Mouse (Mus musculus) heart, embryonic 16.5 days (tissue): ENCODE data around the gene Tpmt. TPM values are rescaled to one million over a fixed set of nuclear protein-coding genes. Genes with fewer than 3 reads are reported as not detected.
A peak's percentile ranks its signal among the peaks of the same experiment; 100 is the strongest.

Experiments
- ATAC-seq: fragments of 200-750 bp; cut with Nextera tagmentation; replicated peaks from 2 replicates; pipeline ENCODE4 v1.8.0; 2017; ENCODE audit warnings: moderate number of reproducible peaks; ENCODE audit not compliant: insufficient read depth, low FRiP score; ENCODE audit errors: extremely low read depth
- H3K27ac ChIP-seq: fragments of 300-500 bp; sonication (generic); 2 replicates; pipeline ENCODE4 v1.5.1; 2014; ENCODE audit warnings: mild to moderate bottlenecking, low read length, control low read depth, moderate library complexity
- H3K27me3 ChIP-seq: fragments of 300-500 bp; sonication (generic); 2 replicates; pipeline ENCODE4 v1.6.1; 2014; ENCODE audit warnings: low read length, mixed read lengths; ENCODE audit not compliant: control insufficient read depth, insufficient read depth
- H3K36me3 ChIP-seq: fragments of 300-500 bp; sonication (generic); 2 replicates; pipeline ENCODE4 v1.6.1; 2014; ENCODE audit not compliant: control insufficient read depth, insufficient read depth
- H3K4me1 ChIP-seq: fragments of 300-500 bp; sonication (generic); 2 replicates; pipeline ENCODE4 v1.6.1; 2014; ENCODE audit warnings: low read length, mixed read lengths; ENCODE audit not compliant: control insufficient read depth, insufficient read depth
- H3K4me2 ChIP-seq: fragments of 300-500 bp; sonication (generic); 2 replicates; pipeline ENCODE4 v1.6.1; 2014; ENCODE audit warnings: low read depth, mild to moderate bottlenecking, control low read depth, low read length
- H3K4me3 ChIP-seq: fragments of 300-500 bp; sonication (generic); 2 replicates; pipeline ENCODE4 v1.5.1; 2014; ENCODE audit warnings: mild to moderate bottlenecking, control low read depth, low read length
- H3K9ac ChIP-seq: fragments of 300-500 bp; sonication (generic); 2 replicates; pipeline ENCODE4 v1.6.1; 2014; ENCODE audit warnings: low read length, control low read depth
- H3K9me3 ChIP-seq: fragments of 300-500 bp; sonication (generic); replicated peaks from 2 replicates; pipeline ENCODE4 v1.6.1; 2016; ENCODE audit warnings: low read length; ENCODE audit not compliant: control insufficient read depth
- WGBS: fragments of 180-500 bp; shearing (Covaris S2); extraction: QIAGEN DNeasy Blood & Tissue Kit; methylation state at CpG from one replicate; pipeline ENCODE4 v1.1.7; 2014; 5-methylcytosine and 5-hydroxymethylcytosine counted together
- polyA plus RNA-seq: library from polyadenylated mRNA; unstranded; fragments of >200 nt; fragmentation: Nextera tagmentation; extraction: Ambion mirVana; gene quantifications from 2 replicates; pipeline ENCODE4 v1.2.1, GENCODE M21; 2015

Gene Tpmt
- polyA plus RNA-seq, 1 experiment from 2014 or later = 10.1 TPM

DNA sequence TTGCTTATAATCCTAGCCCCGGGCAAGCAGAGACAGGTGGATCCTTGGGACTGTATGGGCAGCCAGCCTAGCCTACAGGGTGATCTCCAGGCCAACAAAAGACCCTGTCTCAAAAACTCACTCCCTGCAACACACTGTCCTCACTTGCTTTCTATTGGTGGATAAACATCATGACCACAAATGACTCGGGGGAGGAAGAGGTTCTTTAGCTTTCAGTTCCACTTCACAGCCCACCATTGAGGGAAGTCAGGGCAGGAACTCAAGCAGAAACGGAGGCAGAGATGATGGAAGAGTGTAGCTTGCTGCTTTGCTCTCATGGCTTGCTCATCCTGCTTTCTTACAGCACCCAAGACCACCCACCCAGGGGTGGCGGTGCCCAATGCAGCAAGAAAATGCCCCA, 47.2 kb downstream of the Tpmt start:
- WGBS = 70% methylated on average over 4 of the region's 4 CpGs
- no peaks in the 10 kb centered on the region for H3K4me1 ChIP-seq
- H3K9me3 ChIP-seq = no peaks in the 10 kb centered on the region
- no peak overlapping the region for H3K27ac ChIP-seq
- no peaks in the 10 kb centered on the region for H3K36me3 ChIP-seq
- no peak overlapping the region for H3K4me3 ChIP-seq
- no peak overlapping the region for H3K4me2 ChIP-seq
- no peaks in the 10 kb centered on the region for H3K27me3 ChIP-seq
- no peak for ATAC-seq
- no peak overlapping the region for H3K9ac ChIP-seq

DNA sequence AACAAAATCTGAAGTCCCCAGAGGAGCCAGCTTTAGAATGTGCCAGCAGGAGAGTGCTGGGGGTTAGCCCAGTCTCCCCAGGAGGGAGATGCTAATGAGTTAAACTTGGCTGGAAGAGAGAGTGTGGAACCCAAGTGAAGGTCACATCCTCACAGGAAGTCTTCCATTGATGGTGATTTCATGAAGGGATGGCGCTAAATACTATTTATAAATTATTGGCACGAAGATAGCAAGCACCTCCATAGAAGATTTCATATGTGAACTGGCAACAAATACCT, 51.3 kb downstream of the Tpmt start:
- no peak overlapping the region for H3K27ac ChIP-seq
- H3K4me2 ChIP-seq = no peak overlapping the region
- no peak for ATAC-seq
- H3K9ac ChIP-seq = no peak overlapping the region
- H3K36me3 ChIP-seq = no peaks in the 10 kb centered on the region
- H3K9me3 ChIP-seq = no peaks in the 10 kb centered on the region
- H3K4me1 ChIP-seq = 0 out of 2 replicates have a peak, but pooled peaks cover 6% of the 10 kb centered on the region
- no peak overlapping the region for H3K4me3 ChIP-seq
- no peaks in the 10 kb centered on the region for H3K27me3 ChIP-seq
- 70% methylated on average over 2 of the region's 2 CpGs for WGBS

DNA sequence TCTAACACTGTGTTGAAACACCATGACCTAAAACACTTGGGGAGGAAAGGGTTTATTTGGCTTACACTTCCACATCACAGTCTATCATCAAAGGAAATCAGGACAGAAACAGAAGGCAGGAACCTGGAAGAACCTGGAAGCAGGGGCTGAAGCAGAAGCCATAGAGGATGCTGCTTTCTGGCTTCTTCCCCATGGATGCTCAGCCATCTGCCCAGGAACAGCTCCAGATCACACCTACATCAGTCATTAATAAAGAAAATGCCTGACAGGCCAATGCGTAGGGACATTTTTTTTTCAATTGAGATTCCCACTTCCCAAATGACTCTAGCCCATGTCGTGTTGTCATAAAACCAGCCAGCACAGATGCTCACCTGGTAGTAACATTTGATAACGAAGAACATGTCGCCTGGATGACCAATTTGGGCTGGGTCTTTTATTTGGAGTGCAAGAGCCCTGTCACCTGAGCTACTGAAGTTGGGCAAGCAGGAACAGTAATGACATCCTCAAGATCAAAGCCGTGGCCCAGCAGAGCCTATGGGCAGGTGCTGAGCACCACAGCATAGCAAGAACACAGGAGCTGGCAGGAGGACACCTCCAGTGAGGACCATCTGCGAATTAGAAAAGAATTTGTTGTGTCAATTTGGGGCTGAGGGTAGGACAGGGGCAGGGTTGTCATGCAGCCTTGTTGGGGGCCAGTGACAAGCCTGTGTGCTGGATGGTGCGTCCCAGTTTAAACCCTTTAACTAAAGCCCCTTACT, 51.8 kb downstream of the Tpmt start:
- 75% methylated on average over 7 of the region's 7 CpGs for WGBS
- Histone ChIP-seq H3K9me3 (no peaks in the 10 kb centered on the region), H3K27me3 (no peaks in the 10 kb centered on the region), H3K27ac (no peak overlapping the region), H3K4me2 (no peak overlapping the region), H3K4me1 (0 out of 2 replicates have a peak, but pooled peaks cover 6% of the 10 kb centered on the region), H3K36me3 (no peaks in the 10 kb centered on the region), H3K4me3 (no peak overlapping the region), H3K9ac (no peak overlapping the region)
- ATAC-seq = no peak

DNA sequence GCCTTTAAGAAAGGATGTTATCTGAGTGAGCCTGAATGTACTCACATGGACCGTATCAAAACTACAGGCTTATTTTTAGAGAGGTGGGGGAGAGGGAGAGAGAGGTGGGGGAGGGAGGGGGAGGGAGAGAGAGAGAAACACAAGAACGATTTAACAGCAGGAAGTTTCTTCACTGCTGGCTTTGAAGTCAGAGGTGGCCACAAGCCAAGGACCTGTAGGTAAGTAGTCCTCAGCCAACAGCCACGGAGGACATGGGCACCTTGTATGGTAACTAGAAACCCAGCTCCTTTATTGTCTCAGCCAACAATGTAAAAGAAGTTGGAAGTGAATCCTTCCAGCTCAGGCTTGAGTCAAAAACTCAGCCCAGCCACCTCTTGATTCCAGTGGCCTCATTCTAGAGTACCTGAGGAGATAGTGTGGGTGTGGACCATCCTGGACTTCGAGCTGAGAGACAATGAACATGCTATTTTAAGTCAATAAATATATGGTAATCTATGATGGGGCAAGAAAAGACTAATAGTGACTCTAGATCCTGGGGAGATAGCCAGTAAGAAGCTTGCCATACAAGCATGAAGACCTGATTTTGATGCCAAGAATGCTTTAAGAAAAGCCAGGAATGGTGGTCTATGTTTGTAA, 54.0 kb downstream of the Tpmt start:
- no peak overlapping the region for H3K4me2 ChIP-seq
- H3K4me3 ChIP-seq = no peak overlapping the region
- no peaks in the 10 kb centered on the region for H3K36me3 ChIP-seq
- H3K27ac ChIP-seq = no peak overlapping the region
- ATAC-seq = no peak
- peaks cover 8% of the 10 kb centered on the region; the same call in 1 of the 2 replicates for H3K4me1 ChIP-seq
- no peaks in the 10 kb centered on the region for H3K9me3 ChIP-seq
- no peaks in the 10 kb centered on the region for H3K27me3 ChIP-seq
- WGBS = 22% methylated on average over 4 of the region's 4 CpGs
- H3K9ac ChIP-seq = no peak overlapping the region

DNA sequence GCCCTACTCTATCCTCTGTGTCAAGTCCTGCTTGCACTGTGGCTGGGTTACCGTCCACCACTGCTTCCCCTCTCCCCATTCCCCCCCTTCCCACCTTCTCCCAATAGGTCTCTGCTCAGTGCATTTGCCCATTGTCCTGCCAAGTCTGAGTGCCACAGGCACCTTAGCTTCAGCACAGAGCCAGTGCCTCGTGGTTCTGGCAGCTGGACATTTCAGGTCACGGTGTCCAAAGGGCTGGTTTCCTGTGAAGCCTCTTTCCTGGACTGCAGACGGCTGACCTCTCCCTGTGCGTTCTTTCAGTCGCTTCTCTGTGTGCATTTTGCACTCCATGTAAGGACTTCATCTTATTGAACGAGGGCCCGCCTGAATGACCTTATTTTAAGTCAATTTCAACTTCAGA, 56.6 kb downstream of the Tpmt start:
- Histone ChIP-seq H3K36me3 (no peaks in the 10 kb centered on the region), H3K4me2 (no peak overlapping the region), H3K9me3 (no peaks in the 10 kb centered on the region), H3K27me3 (no peaks in the 10 kb centered on the region), H3K27ac (no peak overlapping the region), H3K9ac (no peak overlapping the region), H3K4me3 (no peak overlapping the region), H3K4me1 (peaks cover 8% of the 10 kb centered on the region; the same call in 1 of the 2 replicates)
- WGBS = 76% methylated on average over 8 of the region's 8 CpGs
- ATAC-seq = no peak

DNA sequence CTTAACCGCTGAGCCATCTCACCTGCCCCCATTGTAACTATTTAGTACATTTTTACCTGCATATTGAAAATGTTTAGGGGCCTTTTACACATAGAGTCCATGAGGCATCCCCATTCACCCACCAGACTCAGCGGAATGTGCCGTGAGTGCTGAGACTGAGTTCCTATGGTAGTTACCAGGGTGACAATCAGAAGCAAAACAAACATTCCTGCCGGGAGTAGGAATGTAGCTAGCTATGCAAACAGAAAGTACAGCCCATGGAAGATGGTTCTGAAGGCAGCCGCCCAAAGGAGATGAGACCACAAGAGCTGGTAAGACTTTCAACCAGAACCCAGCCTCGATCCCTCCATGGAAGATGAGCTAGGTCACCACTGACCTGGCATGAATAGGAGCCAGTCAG, 58.3 kb downstream of the Tpmt start:
- Histone ChIP-seq H3K36me3 (no peaks in the 10 kb centered on the region), H3K27ac (no peak overlapping the region), H3K9me3 (no peaks in the 10 kb centered on the region), H3K9ac (no peak overlapping the region), H3K4me3 (0 out of 2 replicates have a peak overlapping the region, but pooled peaks have one; percentile 20), H3K4me2 (peak overlapping the region; percentile 41; the same call in 1 of the 2 replicates), H3K4me1 (peaks cover 8% of the 10 kb centered on the region; the same call in 1 of the 2 replicates), H3K27me3 (no peaks in the 10 kb centered on the region)
- ATAC-seq = peak; percentile 70; the same call in 1 of the 2 replicates
- WGBS = 39% methylated on average over 6 of the region's 6 CpGs

DNA sequence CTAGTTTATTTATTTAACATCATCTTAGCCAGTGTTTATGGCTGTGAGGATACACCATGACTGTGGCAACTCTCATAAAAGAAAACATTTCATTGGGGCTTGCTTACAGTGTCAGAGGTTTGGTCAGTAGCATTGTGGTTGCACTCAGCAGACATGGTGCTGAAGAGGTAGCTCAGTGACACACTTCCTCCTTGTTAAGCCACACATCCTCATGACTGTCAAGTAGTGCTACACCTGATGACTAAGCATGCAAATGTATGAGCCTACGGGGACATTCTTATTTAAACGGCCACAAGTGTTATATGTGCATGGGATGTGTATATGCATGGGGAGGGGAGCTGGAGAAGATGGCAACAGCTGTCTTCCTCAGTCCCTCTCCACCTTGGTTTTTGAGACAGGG, 60.7 kb downstream of the Tpmt start:
- Histone ChIP-seq H3K36me3 (no peaks in the 10 kb centered on the region), H3K4me2 (no peak overlapping the region), H3K27ac (no peak overlapping the region), H3K9ac (no peak overlapping the region), H3K9me3 (no peaks in the 10 kb centered on the region), H3K27me3 (no peaks in the 10 kb centered on the region), H3K4me3 (no peak overlapping the region), H3K4me1 (peaks cover 15% of the 10 kb centered on the region)
- ATAC-seq = no peak
- WGBS = 79% methylated on average over 2 of the region's 2 CpGs

DNA sequence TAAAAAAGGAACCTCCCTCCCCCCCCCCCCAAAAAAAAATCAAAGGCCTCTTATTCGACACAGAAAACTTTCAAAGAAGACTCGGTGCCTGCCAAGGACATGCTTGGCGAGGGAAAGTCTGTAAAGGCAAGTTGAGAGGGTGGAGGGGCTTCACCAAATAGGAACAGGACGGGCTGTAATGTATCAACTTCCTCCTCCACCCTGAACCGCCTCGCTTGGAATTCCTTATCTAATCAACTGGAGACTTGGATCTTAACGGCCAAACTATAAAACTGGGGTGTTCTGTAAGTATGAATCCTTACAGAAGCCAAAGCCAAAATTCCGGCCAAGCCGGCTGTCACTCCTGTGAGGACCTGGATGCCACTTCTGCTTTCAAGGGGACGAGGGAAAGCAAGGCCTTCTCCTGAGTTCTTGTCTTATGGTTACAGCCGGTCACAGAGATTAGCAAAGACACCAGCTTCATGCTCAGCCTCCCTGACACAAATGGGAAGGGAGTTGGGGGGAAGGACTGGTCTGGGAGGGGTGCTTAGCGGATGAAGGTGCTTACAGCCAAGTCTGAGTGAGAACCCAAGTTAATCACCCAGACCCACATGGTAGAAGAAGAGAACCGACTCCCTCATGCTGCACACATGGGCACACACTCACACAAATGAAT, 64.6 kb downstream of the Tpmt start:
- Histone ChIP-seq H3K4me2 (peak overlapping the region; percentile 14; the same call in 1 of the 2 replicates), H3K36me3 (no peaks in the 10 kb centered on the region), H3K9me3 (no peaks in the 10 kb centered on the region), H3K27ac (peak overlapping the region; percentile 36), H3K4me1 (peaks cover 16% of the 10 kb centered on the region), H3K4me3 (no peak overlapping the region), H3K9ac (no peak overlapping the region), H3K27me3 (no peaks in the 10 kb centered on the region)
- 21% methylated on average over 13 of the region's 13 CpGs for WGBS
- 0 out of 2 replicates have a peak, but pooled peaks have one; percentile 23 for ATAC-seq

DNA sequence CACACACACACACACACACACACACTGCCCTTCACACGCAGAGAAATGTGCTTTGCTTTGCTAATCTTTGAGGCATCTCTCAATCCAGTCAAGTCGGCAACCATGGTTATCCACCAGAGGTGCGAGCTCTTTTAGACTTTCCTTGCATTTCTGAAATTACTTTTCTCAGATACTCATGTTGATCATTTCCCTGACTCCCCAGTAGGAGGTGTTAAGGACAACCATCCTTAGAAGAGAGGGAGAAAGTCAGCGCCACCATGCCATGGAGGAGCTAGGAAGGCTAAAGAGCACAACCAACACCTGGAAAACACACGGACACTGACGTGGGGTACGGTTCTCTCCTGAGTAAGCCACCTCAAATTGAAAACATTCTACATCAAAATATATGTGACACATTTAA, 68.0 kb downstream of the Tpmt start:
- no peaks in the 10 kb centered on the region for H3K9me3 ChIP-seq
- H3K36me3 ChIP-seq = no peaks in the 10 kb centered on the region
- no peak overlapping the region for H3K27ac ChIP-seq
- ATAC-seq = no peak
- no peak overlapping the region for H3K4me3 ChIP-seq
- 80% methylated on average over 7 of the region's 7 CpGs for WGBS
- H3K4me1 ChIP-seq = peaks cover 16% of the 10 kb centered on the region
- H3K9ac ChIP-seq = no peak overlapping the region
- no peak overlapping the region for H3K4me2 ChIP-seq
- no peaks in the 10 kb centered on the region for H3K27me3 ChIP-seq
